Mouse (Mus musculus) neural tube, embryonic 11.5 days (tissue): ENCODE measurements around the gene Sppl2c. TPM values are rescaled to one million over a fixed set of nuclear protein-coding genes. Genes with fewer than 3 reads are reported as not detected.

Experiments
- ATAC-seq: fragments of 200-750 bp; cut with Nextera tagmentation; 2 replicates; pipeline ENCODE4 v1.8.0; 2017; ENCODE audit warnings: moderate number of reproducible peaks, mild to moderate bottlenecking, moderate TSS enrichment, moderate library complexity; ENCODE audit not compliant: insufficient read depth, low FRiP score, low TSS enrichment
- DNase-seq: peaks from one replicate; pipeline ENCODE4 v3.0.0-alpha.2; 2015; ENCODE audit warnings: low spot score
- H3K27ac ChIP-seq: fragments of 300-500 bp; sonication (generic); 2 replicates; pipeline ENCODE4 v1.5.1; 2014; ENCODE audit warnings: low read depth, mild to moderate bottlenecking, low read length
- H3K27me3 ChIP-seq: fragments of 300-500 bp; sonication (generic); 2 replicates; pipeline ENCODE4 v1.6.1; 2014; ENCODE audit warnings: mild to moderate bottlenecking, low read length, mixed read lengths; ENCODE audit not compliant: control insufficient read depth, insufficient read depth
- H3K36me3 ChIP-seq: fragments of 300-500 bp; sonication (generic); 2 replicates; pipeline ENCODE4 v1.6.1; 2014; ENCODE audit warnings: mild to moderate bottlenecking, low read length, moderate library complexity, mixed read lengths; ENCODE audit not compliant: control insufficient read depth, insufficient read depth
- H3K4me1 ChIP-seq: fragments of 300-500 bp; sonication (generic); 2 replicates; pipeline ENCODE4 v1.6.1; 2014; ENCODE audit warnings: low read length, mixed read lengths; ENCODE audit not compliant: control insufficient read depth, insufficient read depth
- H3K4me2 ChIP-seq: fragments of 300-500 bp; sonication (generic); 2 replicates; pipeline ENCODE4 v1.6.1; 2014; ENCODE audit warnings: low read depth, mild to moderate bottlenecking, moderate library complexity
- H3K4me3 ChIP-seq: fragments of 300-500 bp; sonication (generic); 2 replicates; pipeline ENCODE4 v1.5.1; 2014; ENCODE audit warnings: low read depth, low read length
- H3K9ac ChIP-seq: fragments of 300-500 bp; sonication (generic); 2 replicates; pipeline ENCODE4 v1.6.1; 2014; ENCODE audit warnings: mild to moderate bottlenecking, low read length
- H3K9me3 ChIP-seq: fragments of 300-500 bp; sonication (generic); 2 replicates; pipeline ENCODE4 v1.6.1; 2016; ENCODE audit warnings: low read length; ENCODE audit not compliant: control insufficient read depth
- WGBS: fragments of 180-500 bp; shearing (Covaris S2); extraction: QIAGEN DNeasy Blood & Tissue Kit; methylation state at CpG from one replicate; pipeline ENCODE4 v1.1.7; 2014; 5-methylcytosine and 5-hydroxymethylcytosine counted together
- polyA plus RNA-seq: library from polyadenylated mRNA; unstranded; fragments of >200 nt; fragmentation: Nextera tagmentation; extraction: Ambion mirVana; gene quantifications from 2 replicates; pipeline ENCODE4 v1.2.1, GENCODE M21; 2014

Sppl2c gene
- polyA plus RNA-seq, 1 experiment from 2014 or later = not detected

- no peaks in the 10 kb centered on the region for H3K27me3 ChIP-seq
- H3K4me3 ChIP-seq = no peak overlapping the region
Observed at GRCm38 (mm10) chr11:104182141-104182540, 4.0 kb upstream of the Sppl2c start.

GRCm38 (mm10) chr11:104186837-104187150 lies 667 bp downstream of the Sppl2c start:
- H3K4me1 ChIP-seq = no peaks in the 10 kb centered on the region
- ATAC-seq = no peak
- WGBS = 92% methylated on average over 9 of the region's 9 CpGs

More at GRCm38 (mm10) chr11:104182141-104182540, 4.0 kb upstream of the Sppl2c start:
- Histone ChIP-seq H3K9ac (no peak overlapping the region), H3K4me2 (no peak overlapping the region), H3K36me3 (no peaks in the 10 kb centered on the region), H3K4me1 (no peaks in the 10 kb centered on the region), H3K9me3 (no peaks in the 10 kb centered on the region), H3K27ac (no peak overlapping the region)
- 85% methylated on average over 3 of the region's 3 CpGs for WGBS
- ATAC-seq (no peak), DNase-seq (no peak)

GRCm38 (mm10) chr11:104187766-104188165 lies 1.6 kb downstream of the Sppl2c start:
- Histone ChIP-seq H3K36me3 (no peaks in the 10 kb centered on the region), H3K4me1 (no peaks in the 10 kb centered on the region), H3K9me3 (no peaks in the 10 kb centered on the region), H3K9ac (no peak overlapping the region), H3K27me3 (no peaks in the 10 kb centered on the region), H3K4me3 (no peak overlapping the region), H3K4me2 (no peak overlapping the region), H3K27ac (no peak overlapping the region)
- WGBS = 92% methylated on average over 10 of the region's 10 CpGs
- ATAC-seq = no peak
- DNase-seq = no peak

More at GRCm38 (mm10) chr11:104186837-104187150, 667 bp downstream of the Sppl2c start:
- Histone ChIP-seq H3K36me3 (no peaks in the 10 kb centered on the region), H3K4me3 (no peak overlapping the region), H3K27me3 (no peaks in the 10 kb centered on the region), H3K4me2 (no peak overlapping the region), H3K9ac (no peak overlapping the region), H3K27ac (no peak overlapping the region), H3K9me3 (no peaks in the 10 kb centered on the region)
- no peak for DNase-seq

- H3K27ac ChIP-seq = no peak overlapping the region
- H3K9me3 ChIP-seq = no peaks in the 10 kb centered on the region
- no peak overlapping the region for H3K9ac ChIP-seq
- no peak overlapping the region for H3K4me3 ChIP-seq
- 76% methylated on average over 2 of the region's 2 CpGs for WGBS
- no peaks in the 10 kb centered on the region for H3K27me3 ChIP-seq
- H3K36me3 ChIP-seq = no peaks in the 10 kb centered on the region
- no peaks in the 10 kb centered on the region for H3K4me1 ChIP-seq
- no peak for DNase-seq
- no peak for ATAC-seq
- no peak overlapping the region for H3K4me2 ChIP-seq
Observed at GRCm38 (mm10) chr11:104190008-104190407, 3.9 kb downstream of the Sppl2c start.

GRCm38 (mm10) chr11:104195382-104195781 lies 9.3 kb downstream of the Sppl2c start:
- ATAC-seq (no peak), DNase-seq (peak; percentile 19)
- Histone ChIP-seq H3K4me2 (no peak overlapping the region), H3K4me3 (no peak overlapping the region), H3K9ac (no peak overlapping the region), H3K36me3 (no peaks in the 10 kb centered on the region), H3K27me3 (no peaks in the 10 kb centered on the region), H3K4me1 (no peaks in the 10 kb centered on the region), H3K9me3 (no peaks in the 10 kb centered on the region), H3K27ac (no peak overlapping the region)
- WGBS = 73% methylated on average over 11 of the region's 11 CpGs

- 11% methylated on average over 9 of the region's 9 CpGs for WGBS
- Histone ChIP-seq H3K4me1 (no peaks in the 10 kb centered on the region), H3K9me3 (no peaks in the 10 kb centered on the region), H3K4me2 (no peak overlapping the region), H3K27me3 (no peaks in the 10 kb centered on the region), H3K9ac (no peak overlapping the region), H3K27ac (no peak overlapping the region), H3K4me3 (no peak overlapping the region), H3K36me3 (no peaks in the 10 kb centered on the region)
- ATAC-seq (peak; percentile 60), DNase-seq (peak; percentile 85)
Observed at GRCm38 (mm10) chr11:104195791-104196190, 9.7 kb downstream of the Sppl2c start.

GRCm38 (mm10) chr11:104197861-104198260 lies 11.7 kb downstream of the Sppl2c start:
- Histone ChIP-seq H3K36me3 (no peaks in the 10 kb centered on the region), H3K9ac (no peak overlapping the region), H3K4me1 (no peaks in the 10 kb centered on the region), H3K9me3 (no peaks in the 10 kb centered on the region), H3K4me2 (no peak overlapping the region), H3K27me3 (no peaks in the 10 kb centered on the region), H3K27ac (no peak overlapping the region), H3K4me3 (no peak overlapping the region)
- 9% methylated on average over 10 of the region's 10 CpGs for WGBS
- DNase-seq (peak; percentile 40), ATAC-seq (no peak)

GRCm38 (mm10) chr11:104203271-104203670 lies 17.1 kb downstream of the Sppl2c start:
- no peaks in the 10 kb centered on the region for H3K4me1 ChIP-seq
- H3K4me2 ChIP-seq = no peak overlapping the region
- DNase-seq (no peak), ATAC-seq (no peak)
- H3K9ac ChIP-seq = no peak overlapping the region
- H3K9me3 ChIP-seq = no peaks in the 10 kb centered on the region
- H3K27me3 ChIP-seq = no peaks in the 10 kb centered on the region
- no peak overlapping the region for H3K4me3 ChIP-seq
- no peaks in the 10 kb centered on the region for H3K36me3 ChIP-seq
- WGBS = 75% methylated on average over 3 of the region's 3 CpGs
- H3K27ac ChIP-seq = no peak overlapping the region

- H3K4me3 ChIP-seq = no peak overlapping the region
- no peaks in the 10 kb centered on the region for H3K4me1 ChIP-seq
- ATAC-seq (no peak), DNase-seq (no peak)
- H3K27ac ChIP-seq = no peak overlapping the region
- H3K27me3 ChIP-seq = no peaks in the 10 kb centered on the region
- H3K9me3 ChIP-seq = no peaks in the 10 kb centered on the region
- H3K9ac ChIP-seq = no peak overlapping the region
- 65% methylated on average over 4 of the region's 4 CpGs for WGBS
- no peaks in the 10 kb centered on the region for H3K36me3 ChIP-seq
- H3K4me2 ChIP-seq = no peak overlapping the region
Observed at GRCm38 (mm10) chr11:104206573-104206972, 20.4 kb downstream of the Sppl2c start.
